Mouse (Mus musculus) B cell, adult 62 days (primary cell): ENCODE measurements around the gene Atg4b. TPM values are rescaled to one million over a fixed set of nuclear protein-coding genes. Genes with fewer than 3 reads are reported as not detected.

Source experiments
- total RNA-seq: library from RNA; stranded (reverse); gene quantifications from 4 replicates; pipeline ENCODE4 v1.2.4, GENCODE M21; 2023

The Atg4b gene
- total RNA-seq, result 81.1 to 98.0 TPM (median 95.4 TPM) in 4 replicates

GRCm38 (mm10) chr1:93751290-93751689 lies at the start of gene Atg4b:
Atg4b (plus strand) TSS chr1:93751500.

GRCm38 (mm10) chr1:93754573-93755290 lies 3.4 kb downstream of the Atg4b start, which contains the start of gene Thap4:
Thap4 (minus strand) TSS chr1:93754864.

GRCm38 (mm10) chr1:93801741-93802238 lies 50.5 kb downstream of the Atg4b start, which contains the start of gene Dtymk:
Dtymk (minus strand) TSS chr1:93801934.

GRCm38 (mm10) chr1:93803556-93804507 lies 52.5 kb downstream of the Atg4b start, which contains the start of gene Ing5:
Ing5 (plus strand) TSS chr1:93803965.

GRCm38 (mm10) chr1:93824609-93825008 lies 73.3 kb downstream of the Atg4b start, which contains the start of gene D2hgdh:
D2hgdh (plus strand) TSS chr1:93824909.

Other genes starting within 250 kb of the Atg4b start
- 4.2 to 6.3 TPM (median 4.8 TPM) in 4 replicates for gene Farp2, start 239.4 kb upstream of the Atg4b start, total RNA-seq
- 86.6 to 104 TPM (median 93.5 TPM) in 4 replicates for gene Stk25, start 92.8 kb upstream of the Atg4b start, total RNA-seq
- not detected in 4 replicates for gene Bok, start 65.8 kb upstream of the Atg4b start, total RNA-seq
- 19.4 to 22.2 TPM (median 20.6 TPM) in 4 replicates for gene Thap4, start 3.4 kb downstream of the Atg4b start, total RNA-seq
- gene Dtymk, start 50.4 kb downstream of the Atg4b start, total RNA-seq, result 55.5 to 59.9 TPM (median 56.4 TPM) in 4 replicates
- gene Ing5, start 52.5 kb downstream of the Atg4b start, total RNA-seq, result 35.2 to 44.9 TPM (median 43.0 TPM) in 4 replicates
- 31.7 to 44.2 TPM (median 39.9 TPM) in 4 replicates for gene D2hgdh, start 73.4 kb downstream of the Atg4b start, total RNA-seq
- gene Gal3st2, start 109.8 kb downstream of the Atg4b start, total RNA-seq, result 0.21 to 0.98 TPM (median 0.89 TPM) in 3 of 4 replicates, not detected in the other
- gene Gal3st2b, start 166.8 kb downstream of the Atg4b start, total RNA-seq, result 0.72 to 1.3 TPM (median 1.0 TPM) in 4 replicates
- 0.06 to 0.15 TPM (median 0.06 TPM) in 3 of 4 replicates, not detected in the other for gene Gal3st2c, start 239.0 kb downstream of the Atg4b start, total RNA-seq